ENCODE assay signal across 8 mouse cellular contexts in genomic region chr6:29179843-29180242, GRCm38 (mm10). TPM values are rescaled to one million over a fixed set of nuclear protein-coding genes. Genes with fewer than 3 reads are reported as not detected.
DNase-seq lines count a peak whose midpoint lies in the region; ATAC-seq and TF ChIP-seq lines count a peak whose summit lies in the region.

No protein-coding gene starts in this region.

- H3K27ac ChIP-seq in gastrocnemius, adult 2 months: no peak overlapping the region; the same call in 1 of the 2 replicates
- no peak overlapping the region for H3K27ac ChIP-seq in limb, embryonic 11.5 days (replicated peaks; ENCODE audit: low read depth, low read length)
- no peak overlapping the region for H3K27ac ChIP-seq in stomach, embryonic 16.5 days (ENCODE audit: low read length)

- intact Hi-C loops in gastrocnemius, adult 2 months (cut with DNase I): no loop called here
- intact Hi-C loops in gastrocnemius, postnatal 36 days (cut with DNase I): no loop called here

- H3K4me2 ChIP-seq in limb, embryonic 11.5 days (ENCODE audit: low read depth, severe bottlenecking): peak overlapping the region; percentile 80
- peak overlapping the region; percentile 95 for H3K4me2 ChIP-seq in stomach, embryonic 16.5 days (ENCODE audit: low read depth, low read length)

- H3K4me3 ChIP-seq in gastrocnemius, adult 2 months: peak overlapping the region; percentile 81
- H3K4me3 ChIP-seq in limb, embryonic 11.5 days (ENCODE audit: low read depth, low read length): peak overlapping the region; percentile 47
- peak overlapping the region; percentile 56 for H3K4me3 ChIP-seq in stomach, embryonic 16.5 days (replicated peaks; ENCODE audit: low read length)

- TF ChIP-seq CTCF in gastrocnemius, adult 2 months (IDR thresholded peaks at IDR 0.05): no peak

- DNase-seq in gastrocnemius, adult 2 months: no peak
- DNase-seq in gastrocnemius, postnatal 36 days: no peak
- DNase-seq in testis, postnatal 10 days (ENCODE audit: low spot score): peak; percentile 23
- no peak for DNase-seq in testis, postnatal 14 days (ENCODE audit: low spot score)
- DNase-seq in limb, embryonic 11.5 days (ENCODE audit: low spot score): no peak
- DNase-seq in c-Kit-positive CD71-positive TER-119-positive erythroid progenitor cells, embryonic 14.5 days (ENCODE audit: low spot score): no peak
- DNase-seq in urinary bladder, postnatal 10 days (ENCODE audit: low spot score): no peak

- 0 out of 2 replicates have a peak, but pooled peaks cover 3% of the 10 kb centered on the region for H3K27me3 ChIP-seq in limb, embryonic 11.5 days (ENCODE audit: control insufficient read depth, insufficient read depth, low read length)
- H3K27me3 ChIP-seq in stomach, embryonic 16.5 days (ENCODE audit: control insufficient read depth, insufficient read depth, low read length): peaks cover 3% of the 10 kb centered on the region; the same call in 1 of the 2 replicates

- no peaks in the 10 kb centered on the region for H3K9me3 ChIP-seq in limb, embryonic 11.5 days (ENCODE audit: control insufficient read depth, low read length)
- no peaks in the 10 kb centered on the region for H3K9me3 ChIP-seq in stomach, embryonic 16.5 days (replicated peaks; ENCODE audit: control insufficient read depth, low read length)

- no peaks in the 10 kb centered on the region for H3K36me3 ChIP-seq in limb, embryonic 11.5 days (ENCODE audit: control insufficient read depth, insufficient read depth, low read length)
- H3K36me3 ChIP-seq in stomach, embryonic 16.5 days (ENCODE audit: control insufficient read depth, insufficient read depth, low read length): no peaks in the 10 kb centered on the region

- H3K9ac ChIP-seq in limb, embryonic 11.5 days (ENCODE audit: low read length): no peak overlapping the region
- no peak overlapping the region for H3K9ac ChIP-seq in stomach, embryonic 16.5 days (ENCODE audit: low read length)

- ATAC-seq in limb, embryonic 11.5 days (ENCODE audit: insufficient number of reproducible peaks, low FRiP score, low TSS enrichment, low read depth): no peak
- no peak for ATAC-seq in stomach, embryonic 16.5 days (ENCODE audit: insufficient read depth, low FRiP score)

- H3K4me1 ChIP-seq in limb, embryonic 11.5 days (ENCODE audit: control insufficient read depth, insufficient read depth, low read length): peaks cover 5% of the 10 kb centered on the region
- H3K4me1 ChIP-seq in stomach, embryonic 16.5 days (ENCODE audit: control insufficient read depth, insufficient read depth, low read length): 0 out of 2 replicates have a peak, but pooled peaks cover 3% of the 10 kb centered on the region

- WGBS in limb, embryonic 11.5 days: 54% methylated on average over 8 of the region's 8 CpGs
- 57% methylated on average over 8 of the region's 8 CpGs for WGBS in stomach, embryonic 16.5 days

RNA-seq across cellular contexts. Expression of gene Prrt4, which starts 0.5 kb away (rescaled TPM):
- total RNA-seq in gastrocnemius, adult 2 months (2021): under 1 TPM; 0.36 to 0.73 TPM
- under 1 TPM; 0.43 to 0.54 TPM for total RNA-seq in gastrocnemius, postnatal 36 days (2021)
- 1.2 TPM in 2 replicates for polyA plus RNA-seq in limb, embryonic 11.5 days (2014; fragmentation: Nextera tagmentation; extraction: Ambion mirVana)
- polyA plus RNA-seq in stomach, embryonic 16.5 days (2015; fragmentation: Nextera tagmentation; extraction: Ambion mirVana): 0.30 and 0.31 TPM in 2 replicates

RNA-seq across cellular contexts. Expression of gene Rbm28, which starts 15.0 kb away (rescaled TPM):
- total RNA-seq in gastrocnemius, adult 2 months (2021): 10 to 100 TPM; 16.3 to 18.4 TPM
- 10 to 100 TPM; 12.8 to 15.7 TPM for total RNA-seq in gastrocnemius, postnatal 36 days (2021)
- 70.3 and 74.9 TPM in 2 replicates for polyA plus RNA-seq in limb, embryonic 11.5 days (2014; fragmentation: Nextera tagmentation; extraction: Ambion mirVana)
- polyA plus RNA-seq in stomach, embryonic 16.5 days (2015; fragmentation: Nextera tagmentation; extraction: Ambion mirVana): 28.3 and 29.4 TPM in 2 replicates

RNA-seq across cellular contexts. Expression of gene Impdh1, which starts 36.3 kb away (rescaled TPM):
- 10 to 100 TPM in 1 of 2 experiments, 1 to 10 TPM in 1; 9.9 to 10.3 TPM for total RNA-seq in gastrocnemius, adult 2 months (2021)
- 10 to 100 TPM; 10.5 to 15.5 TPM for total RNA-seq in gastrocnemius, postnatal 36 days (2021)
- polyA plus RNA-seq in limb, embryonic 11.5 days (2014; fragmentation: Nextera tagmentation; extraction: Ambion mirVana): 40.8 and 50.1 TPM in 2 replicates
- 43.4 and 43.7 TPM in 2 replicates for polyA plus RNA-seq in stomach, embryonic 16.5 days (2015; fragmentation: Nextera tagmentation; extraction: Ambion mirVana)
